Mouse (Mus musculus): ENCODE data around the gene Zfp334. TPM values are rescaled to one million over a fixed set of nuclear protein-coding genes. Genes with fewer than 3 reads are reported as not detected.

Gene Zfp334
- total RNA-seq (2023), result not detected

GRCm38 (mm10) chr2:165387844-165388495 lies at the start of gene Zfp334:
Gene Zfp334 (minus strand): TSS chr2:165388259.

GRCm38 (mm10) chr2:165368496-165368895 lies 19.6 kb downstream of the Zfp334 start, which contains the start of gene Zfp663:
Gene Zfp663 (minus strand): TSS chr2:165368729.

GRCm38 (mm10) chr2:165326304-165327190 lies 61.5 kb downstream of the Zfp334 start, which contains the start of gene Elmo2:
Gene Elmo2 (minus strand): TSS chr2:165326479.

Other genes with a start within 250 kb of the Zfp334 start
- not detected for gene Cdh22, start 153.4 kb downstream of the Zfp334 start, total RNA-seq (2023)
- gene Slc35c2, start 100.4 kb downstream of the Zfp334 start, total RNA-seq (2023), result 10 to 100 TPM; 66.9 to 77.8 TPM
- gene Elmo2, start 61.8 kb downstream of the Zfp334 start, total RNA-seq (2023), result 10 to 100 TPM; 35.1 to 35.6 TPM
- not detected for gene Zfp663, start 19.5 kb downstream of the Zfp334 start, total RNA-seq (2023)
- not detected for gene Ocstamp, start 12.1 kb upstream of the Zfp334 start, total RNA-seq (2023)
- gene Slc13a3, start 85.0 kb upstream of the Zfp334 start, total RNA-seq (2023), result not detected
- 10 to 100 TPM; 19.8 to 21.6 TPM for gene Trp53rka, start 105.1 kb upstream of the Zfp334 start, total RNA-seq (2023)
- gene Slc2a10, start 115.5 kb upstream of the Zfp334 start, total RNA-seq (2023), result not detected
- gene Eya2, start 206.8 kb upstream of the Zfp334 start, total RNA-seq (2023), result under 1 TPM; 0.36 to 0.78 TPM

Measured in B cell, adult 67 days (primary cell).